Mouse (Mus musculus) ovary, postnatal 10 days (tissue): Measurements from ENCODE around the gene Cts6.
A peak's percentile ranks its signal among the peaks of the same experiment; 100 is the strongest.
"Not testable (repeated sequence)": the region's sequence is repeated elsewhere in the genome, so short reads cannot be mapped to it uniquely, and the experiment has no call there.

Experiments used
- DNase-seq: peaks from one replicate; pipeline ENCODE4 v3.0.0; 2022; ENCODE audit warnings: low spot score

Gene Cts6

GRCm38 (mm10) chr13:61203310-61203709 is at the start of gene Cts6:
Gene Cts6 (minus strand): TSS chr13:61203410.
- no peak for DNase-seq

- peak; percentile 2 for DNase-seq
Measured at GRCm38 (mm10) chr13:61241076-61241947, 38.1 kb upstream of the Cts6 start.

- not testable (repeated sequence) for DNase-seq
Measured at GRCm38 (mm10) chr13:61185151-61185933, 17.9 kb downstream of the Cts6 start.

GRCm38 (mm10) chr13:61164622-61165021 is 38.6 kb downstream of the Cts6 start:
- DNase-seq, result no peak

GRCm38 (mm10) chr13:61164156-61164555 is 39.1 kb downstream of the Cts6 start, which contains the start of gene Ctsr:
Gene Ctsr (minus strand): TSS chr13:61164256.
- no peak for DNase-seq
